Mouse (Mus musculus) R1 (cell line): Measurements from ENCODE around the gene 5830473C10Rik.

Source experiments
- DNase-seq: peaks from one replicate; pipeline ENCODE4 v3.0.0-alpha.2; 2018; ENCODE audit warnings: low read depth, low spot score

Gene 5830473C10Rik

GRCm38 (mm10) chr5:90560743-90561142, at the start of gene 5830473C10Rik:
Gene 5830473C10Rik, plus strand, starts transcription at chr5:90561107.
- no peak for DNase-seq

- DNase-seq = no peak
Observed at GRCm38 (mm10) chr5:90512288-90512955, 48.5 kb upstream of the 5830473C10Rik start.

GRCm38 (mm10) chr5:90515561-90515960, 45.3 kb upstream of the 5830473C10Rik start:
- DNase-seq = no peak

GRCm38 (mm10) chr5:90518356-90519100, 42.4 kb upstream of the 5830473C10Rik start, which contains the start of gene Afm:
Gene Afm, plus strand, starts transcription at chr5:90518932.
- no peak for DNase-seq

GRCm38 (mm10) chr5:90551191-90551590, 9.7 kb upstream of the 5830473C10Rik start:
- DNase-seq = no peak

GRCm38 (mm10) chr5:90556052-90556451, 4.9 kb upstream of the 5830473C10Rik start:
- no peak for DNase-seq

GRCm38 (mm10) chr5:90561721-90562275, 891 bp downstream of the 5830473C10Rik start:
- DNase-seq = no peak

GRCm38 (mm10) chr5:90562880-90563279, 2.0 kb downstream of the 5830473C10Rik start:
- DNase-seq = no peak

GRCm38 (mm10) chr5:90564161-90564560, 3.3 kb downstream of the 5830473C10Rik start:
- no peak for DNase-seq

GRCm38 (mm10) chr5:90565205-90565604, 4.3 kb downstream of the 5830473C10Rik start:
- no peak for DNase-seq

- DNase-seq = no peak
Observed at GRCm38 (mm10) chr5:90567788-90568187, 6.9 kb downstream of the 5830473C10Rik start.

GRCm38 (mm10) chr5:90568338-90568737, 7.4 kb downstream of the 5830473C10Rik start:
- DNase-seq = no peak

GRCm38 (mm10) chr5:90571216-90571615, 10.3 kb downstream of the 5830473C10Rik start:
- no peak for DNase-seq

- no peak for DNase-seq
Observed at GRCm38 (mm10) chr5:90577751-90578150, 16.8 kb downstream of the 5830473C10Rik start.

- DNase-seq = no peak
Observed at GRCm38 (mm10) chr5:90579556-90579955, 18.6 kb downstream of the 5830473C10Rik start.

- no peak for DNase-seq
Observed at GRCm38 (mm10) chr5:90582179-90582578, 21.3 kb downstream of the 5830473C10Rik start.

- DNase-seq = no peak
Observed at GRCm38 (mm10) chr5:90584799-90585198, 23.9 kb downstream of the 5830473C10Rik start.

GRCm38 (mm10) chr5:90586511-90586910, 25.6 kb downstream of the 5830473C10Rik start:
- peak; percentile 20 for DNase-seq

- DNase-seq = no peak
Observed at GRCm38 (mm10) chr5:90588104-90588503, 27.2 kb downstream of the 5830473C10Rik start.

- peak; percentile 71 for DNase-seq
Observed at GRCm38 (mm10) chr5:90588708-90589595, 28.0 kb downstream of the 5830473C10Rik start.

GRCm38 (mm10) chr5:90590676-90591075, 29.8 kb downstream of the 5830473C10Rik start:
- no peak for DNase-seq

- no peak for DNase-seq
Observed at GRCm38 (mm10) chr5:90591936-90592335, 31.0 kb downstream of the 5830473C10Rik start.
